Mouse (Mus musculus) adrenal gland, adult 2 months (tissue): ENCODE results near the gene Dera. TPM values are rescaled to one million over a fixed set of nuclear protein-coding genes. Genes with fewer than 3 reads are reported as not detected.
A peak's percentile ranks its signal among the peaks of the same experiment; 100 is the strongest.
"Not testable (repeated sequence)": the region's sequence is repeated elsewhere in the genome, so short reads cannot be mapped to it uniquely, and the experiment has no call there.

Source experiments
- DNase-seq: peaks from one replicate; pipeline ENCODE4 v3.0.0; 2021
- long read RNA-seq: library from polyadenylated mRNA; stranded (forward); transcript quantifications from one replicate; pipeline ENCODE4 v2.0.0, GENCODE M21; 2021
- polyA plus RNA-seq: library from polyadenylated mRNA; depleted of rRNA; stranded (reverse); fragments of >200 nt; gene quantifications from 2 replicates; pipeline ENCODE4 v1.2.3, GENCODE M21; 2012; rRNA removed
- total RNA-seq, 2 experiments: library from RNA; stranded (reverse); gene quantifications; 2 replicates each; pipeline ENCODE4 v1.2.3; 2021

Gene Dera
- total RNA-seq (10 to 100 TPM; 12.6 to 22.5 TPM), polyA plus RNA-seq (4.1 and 5.1 TPM in 2 replicates)
- long read RNA-seq, transcript Dera-201 (9 exons, 1,729 nt), result major isoform, 15 of 18 reads
- long read RNA-seq, partial matches to known transcripts, result 0 of 18 reads
- long read RNA-seq, other reads (novel, unspliced or antisense), result 2 of 18 reads

GRCm38 (mm10) chr6:137754056-137754856 is at the start of gene Dera:
TSS of gene Dera (plus strand) at chr6:137754546.
- peak; percentile 90 for DNase-seq

GRCm38 (mm10) chr6:137706209-137706608 is 48.1 kb upstream of the Dera start:
- no peak for DNase-seq

GRCm38 (mm10) chr6:137708726-137709405 is 45.5 kb upstream of the Dera start:
- DNase-seq, result not testable (repeated sequence)

GRCm38 (mm10) chr6:137710179-137711037 is 43.9 kb upstream of the Dera start:
- DNase-seq, result no peak

GRCm38 (mm10) chr6:137712654-137713309 is 41.6 kb upstream of the Dera start:
- DNase-seq, result no peak

- no peak for DNase-seq
Observed at GRCm38 (mm10) chr6:137713310-137713664, 41.1 kb upstream of the Dera start.

- no peak for DNase-seq
Observed at GRCm38 (mm10) chr6:137716802-137717201, 37.5 kb upstream of the Dera start.

- DNase-seq, result no peak
Observed at GRCm38 (mm10) chr6:137722220-137722931, 32.0 kb upstream of the Dera start.

- no peak for DNase-seq
Observed at GRCm38 (mm10) chr6:137723898-137724297, 30.4 kb upstream of the Dera start.

GRCm38 (mm10) chr6:137734460-137734845 is 19.9 kb upstream of the Dera start:
- no peak for DNase-seq

GRCm38 (mm10) chr6:137734846-137735609 is 19.3 kb upstream of the Dera start, which contains the start of gene Strap:
TSS of gene Strap (plus strand) at chr6:137735078.
- DNase-seq, result peak; percentile 94

GRCm38 (mm10) chr6:137735671-137736238 is 18.6 kb upstream of the Dera start:
- DNase-seq, result no peak

GRCm38 (mm10) chr6:137740972-137741371 is 13.4 kb upstream of the Dera start:
- no peak for DNase-seq

GRCm38 (mm10) chr6:137744700-137745099 is 9.6 kb upstream of the Dera start:
- DNase-seq, result no peak

- DNase-seq, result no peak
Observed at GRCm38 (mm10) chr6:137747174-137747928, 7.0 kb upstream of the Dera start.

- no peak for DNase-seq
Observed at GRCm38 (mm10) chr6:137751551-137752274, 2.6 kb upstream of the Dera start.

GRCm38 (mm10) chr6:137752275-137752655 is 2.1 kb upstream of the Dera start:
- DNase-seq, result no peak

GRCm38 (mm10) chr6:137754857-137755232 is 499 bp downstream of the Dera start:
- no peak for DNase-seq
